Mouse (Mus musculus): Measurements from ENCODE around the gene Cep350. TPM values are rescaled to one million over a fixed set of nuclear protein-coding genes. Genes with fewer than 3 reads are reported as not detected.

Cep350 gene
- polyA plus RNA-seq (2011; ENCODE audit: insufficient read depth, insufficient read length, low replicate concordance, missing spikeins) = 11.7 and 21.3 TPM in 2 replicates

GRCm38 (mm10) chr1:155973068-155973718 lies at the start of gene Cep350:
Cep350 (minus strand) TSS chr1:155973255.
- WGBS = under 1% methylated on average over 53 of the region's 57 CpGs
- Histone ChIP-seq H3K4me1 (ENCODE audit: control insufficient read depth, insufficient read depth, low read length) (peaks cover 1% of the 10 kb centered on the region), H3K4me3 (replicated peaks; ENCODE audit: control insufficient read depth, low read depth, low read length) (peak within 1 kb of the TSS; percentile 85), H3K27ac (ENCODE audit: control insufficient read depth, insufficient read depth, low read depth, low read length, poor library complexity) (peak within 1 kb of the TSS; percentile 97)
- no peak for TF ChIP-seq CTCF (IDR thresholded peaks at IDR 0.05; ENCODE audit: control insufficient read depth, insufficient read depth, low read length)
- TF ChIP-seq POLR2A (IDR thresholded peaks at IDR 0.05; ENCODE audit: borderline replicate concordance, control insufficient read depth, low read depth, low read length) = peak; percentile 64

GRCm38 (mm10) chr1:156020402-156020801 lies 47.3 kb upstream of the Cep350 start:
- Histone ChIP-seq H3K4me3 (replicated peaks; ENCODE audit: control insufficient read depth, low read depth, low read length) (no peak overlapping the region), H3K27ac (ENCODE audit: control insufficient read depth, insufficient read depth, low read depth, low read length, poor library complexity) (no peak overlapping the region), H3K4me1 (ENCODE audit: control insufficient read depth, insufficient read depth, low read length) (no peaks in the 10 kb centered on the region; the same call in 1 of the 2 replicates)
- TF ChIP-seq POLR2A (IDR thresholded peaks at IDR 0.05; ENCODE audit: borderline replicate concordance, control insufficient read depth, low read depth, low read length) (no peak), CTCF (IDR thresholded peaks at IDR 0.05; ENCODE audit: control insufficient read depth, insufficient read depth, low read length) (no peak)
- 58% methylated on average over 1 of the region's 1 CpGs for WGBS

- H3K4me1 ChIP-seq (ENCODE audit: control insufficient read depth, insufficient read depth, low read length) = no peaks in the 10 kb centered on the region; the same call in 1 of the 2 replicates
- no peak for TF ChIP-seq POLR2A (IDR thresholded peaks at IDR 0.05; ENCODE audit: borderline replicate concordance, control insufficient read depth, low read depth, low read length)
- TF ChIP-seq CTCF (IDR thresholded peaks at IDR 0.05; ENCODE audit: control insufficient read depth, insufficient read depth, low read length) = no peak
- H3K27ac ChIP-seq (ENCODE audit: control insufficient read depth, insufficient read depth, low read depth, low read length, poor library complexity) = no peak overlapping the region
- no peak overlapping the region for H3K4me3 ChIP-seq (replicated peaks; ENCODE audit: control insufficient read depth, low read depth, low read length)
- 63% methylated on average over 1 of the region's 1 CpGs for WGBS
These were observed 46.7 kb upstream of the Cep350 start for GRCm38 (mm10) chr1:156019800-156020199.

GRCm38 (mm10) chr1:156009003-156009402 lies 35.9 kb upstream of the Cep350 start:
- no peak overlapping the region for H3K4me3 ChIP-seq (replicated peaks; ENCODE audit: control insufficient read depth, low read depth, low read length)
- no peaks in the 10 kb centered on the region; the same call in 1 of the 2 replicates for H3K4me1 ChIP-seq (ENCODE audit: control insufficient read depth, insufficient read depth, low read length)
- H3K27ac ChIP-seq (ENCODE audit: control insufficient read depth, insufficient read depth, low read depth, low read length, poor library complexity) = no peak overlapping the region
- TF ChIP-seq POLR2A (IDR thresholded peaks at IDR 0.05; ENCODE audit: borderline replicate concordance, control insufficient read depth, low read depth, low read length) = no peak
- no peak for TF ChIP-seq CTCF (IDR thresholded peaks at IDR 0.05; ENCODE audit: control insufficient read depth, insufficient read depth, low read length)
- 81% methylated on average over 1 of the region's 1 CpGs for WGBS

- Histone ChIP-seq H3K4me1 (ENCODE audit: control insufficient read depth, insufficient read depth, low read length) (no peaks in the 10 kb centered on the region; the same call in 1 of the 2 replicates), H3K4me3 (replicated peaks; ENCODE audit: control insufficient read depth, low read depth, low read length) (no peak overlapping the region), H3K27ac (ENCODE audit: control insufficient read depth, insufficient read depth, low read depth, low read length, poor library complexity) (no peak overlapping the region)
- TF ChIP-seq CTCF (IDR thresholded peaks at IDR 0.05; ENCODE audit: control insufficient read depth, insufficient read depth, low read length) = no peak
- no peak for TF ChIP-seq POLR2A (IDR thresholded peaks at IDR 0.05; ENCODE audit: borderline replicate concordance, control insufficient read depth, low read depth, low read length)
- 80% methylated on average over 11 of the region's 11 CpGs for WGBS
These were observed 32.9 kb upstream of the Cep350 start for GRCm38 (mm10) chr1:156005906-156006305.

- Histone ChIP-seq H3K4me3 (replicated peaks; ENCODE audit: control insufficient read depth, low read depth, low read length) (no peak overlapping the region), H3K4me1 (ENCODE audit: control insufficient read depth, insufficient read depth, low read length) (no peaks in the 10 kb centered on the region; the same call in 1 of the 2 replicates), H3K27ac (ENCODE audit: control insufficient read depth, insufficient read depth, low read depth, low read length, poor library complexity) (no peak overlapping the region)
- 90% methylated on average over 7 of the region's 7 CpGs for WGBS
- TF ChIP-seq POLR2A (IDR thresholded peaks at IDR 0.05; ENCODE audit: borderline replicate concordance, control insufficient read depth, low read depth, low read length) (no peak), CTCF (IDR thresholded peaks at IDR 0.05; ENCODE audit: control insufficient read depth, insufficient read depth, low read length) (no peak)
These were observed 30.3 kb upstream of the Cep350 start for GRCm38 (mm10) chr1:156003201-156003935.

GRCm38 (mm10) chr1:156002366-156002765 lies 29.3 kb upstream of the Cep350 start:
- Histone ChIP-seq H3K27ac (ENCODE audit: control insufficient read depth, insufficient read depth, low read depth, low read length, poor library complexity) (no peak overlapping the region), H3K4me3 (replicated peaks; ENCODE audit: control insufficient read depth, low read depth, low read length) (no peak overlapping the region), H3K4me1 (ENCODE audit: control insufficient read depth, insufficient read depth, low read length) (no peaks in the 10 kb centered on the region)
- TF ChIP-seq POLR2A (IDR thresholded peaks at IDR 0.05; ENCODE audit: borderline replicate concordance, control insufficient read depth, low read depth, low read length) = no peak
- no peak for TF ChIP-seq CTCF (IDR thresholded peaks at IDR 0.05; ENCODE audit: control insufficient read depth, insufficient read depth, low read length)
- 78% methylated on average over 8 of the region's 8 CpGs for WGBS

- 63% methylated on average over 2 of the region's 2 CpGs for WGBS
- Histone ChIP-seq H3K27ac (ENCODE audit: control insufficient read depth, insufficient read depth, low read depth, low read length, poor library complexity) (no peak overlapping the region), H3K4me3 (replicated peaks; ENCODE audit: control insufficient read depth, low read depth, low read length) (no peak overlapping the region), H3K4me1 (ENCODE audit: control insufficient read depth, insufficient read depth, low read length) (no peaks in the 10 kb centered on the region)
- TF ChIP-seq CTCF (IDR thresholded peaks at IDR 0.05; ENCODE audit: control insufficient read depth, insufficient read depth, low read length) (no peak), POLR2A (IDR thresholded peaks at IDR 0.05; ENCODE audit: borderline replicate concordance, control insufficient read depth, low read depth, low read length) (no peak)
These were observed 22.6 kb upstream of the Cep350 start for GRCm38 (mm10) chr1:155995612-155996011.

Measured in bone marrow, adult 2 months (tissue).